Mouse (Mus musculus): ENCODE results near the gene Dock8. TPM values are rescaled to one million over a fixed set of nuclear protein-coding genes. Genes with fewer than 3 reads are reported as not detected.
A peak's percentile ranks its signal among the peaks of the same experiment; 100 is the strongest.
"Not testable (repeated sequence)": the region's sequence is repeated elsewhere in the genome, so short reads cannot be mapped to it uniquely, and the experiment has no call there.

Gene Dock8
- total RNA-seq, 2 experiments from 2014 or later, result 16.3 to 18.5 TPM

DNA sequence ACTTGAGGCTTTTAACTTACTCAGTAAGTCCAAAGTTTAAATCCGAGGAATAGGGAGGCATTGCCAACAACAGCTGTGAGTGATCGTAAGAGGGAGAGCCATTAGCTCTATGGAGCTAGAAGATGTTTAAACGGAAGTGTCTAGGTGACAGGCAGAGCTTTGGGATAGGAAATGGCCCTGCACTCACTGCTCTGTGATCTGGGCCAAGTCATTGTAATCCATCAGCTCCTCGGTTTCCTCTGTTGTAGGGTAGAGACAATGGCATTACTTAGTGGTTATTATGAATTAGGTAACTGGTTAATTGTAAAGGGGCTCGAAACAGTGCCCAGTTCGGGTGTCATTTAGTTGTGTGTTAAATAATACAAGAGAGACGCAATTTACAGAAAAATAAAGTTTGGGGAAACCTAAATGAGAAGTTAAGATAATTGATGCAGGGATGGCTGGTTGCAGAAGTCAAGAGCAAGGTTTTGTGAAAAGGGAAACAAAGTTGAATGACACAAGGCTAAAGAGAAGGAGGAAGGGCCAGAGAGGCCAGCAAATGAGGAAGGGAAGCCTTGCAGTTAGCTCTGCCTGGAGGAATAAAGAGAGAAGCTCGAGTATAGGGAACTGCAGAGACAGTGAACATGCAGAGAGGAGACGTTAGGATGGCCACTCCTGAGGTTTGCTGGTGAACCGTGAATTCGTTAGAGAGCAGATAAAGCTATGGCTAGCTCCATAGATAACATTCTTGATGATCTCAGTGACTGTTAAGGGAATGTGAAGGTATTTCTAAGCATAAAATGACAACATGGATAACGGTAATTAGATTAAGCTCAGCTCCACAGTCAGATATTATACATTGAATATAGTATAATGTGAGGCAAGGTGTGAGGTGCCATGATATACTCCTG, 2.3 kb upstream of the Dock8 start:
- intact Hi-C loops (cut with DNase I), result no loop called here
- DNase-seq, result no peak

DNA sequence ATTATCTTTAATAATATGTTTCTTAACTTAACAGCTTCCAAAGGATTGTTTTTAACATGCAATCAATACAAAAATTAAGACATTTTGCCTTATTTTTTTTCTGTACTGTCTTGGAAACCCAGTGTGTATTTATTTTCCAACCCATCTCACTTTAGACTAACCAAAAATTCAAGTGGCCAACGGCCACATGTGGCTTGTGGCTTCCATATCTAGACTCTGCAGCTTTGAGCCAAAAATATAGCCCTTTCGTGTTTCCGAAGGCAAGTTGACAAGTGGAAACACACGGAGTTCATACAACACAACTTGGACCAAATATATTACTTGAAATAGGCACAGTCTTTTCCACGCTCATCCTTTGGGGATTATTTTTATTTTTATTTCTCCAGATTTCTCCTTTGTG, 773 bp upstream of the Dock8 start:
- no peak for DNase-seq
- intact Hi-C loops (cut with DNase I), result loop anchor here (2.0 kb wide), 1 partner anchor 38 kb away; the partner anchor contains the start of gene Cbwd1

- intact Hi-C loops (cut with DNase I), result no loop called here
- DNase-seq, result no peak
These were observed 819 bp downstream of the Dock8 start for GRCm38 (mm10) chr19:25000153-25000552.

- no peak for DNase-seq
- intact Hi-C loops (cut with DNase I), result no loop called here
These were observed 2.7 kb downstream of the Dock8 start for GRCm38 (mm10) chr19:25002032-25002431.

DNA sequence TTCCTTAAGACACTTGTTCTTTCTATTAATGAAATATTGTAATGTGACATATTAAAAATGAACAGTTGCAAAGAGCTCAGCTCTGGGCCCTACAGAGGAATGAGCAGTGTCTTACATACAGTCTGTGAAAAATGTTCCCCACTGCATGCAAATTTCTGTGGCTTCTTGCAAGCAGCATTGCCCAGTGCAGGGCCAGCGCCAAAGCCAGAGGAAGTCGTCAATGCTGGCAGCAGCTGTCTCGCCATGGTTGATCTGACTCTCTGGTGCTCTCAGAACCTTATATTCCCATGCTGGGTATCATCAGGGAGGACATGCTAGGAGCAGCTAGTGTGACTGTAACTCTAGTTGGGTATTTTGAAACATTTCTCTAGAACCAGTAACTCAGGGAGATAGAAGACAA, 3.5 kb downstream of the Dock8 start:
- intact Hi-C loops (cut with DNase I), result no loop called here

GRCm38 (mm10) chr19:25003810-25004209, 4.5 kb downstream of the Dock8 start:
- DNase-seq, result no peak

More for the DNA sequence above, 3.5 kb downstream of the Dock8 start:
- no peak for DNase-seq

DNA sequence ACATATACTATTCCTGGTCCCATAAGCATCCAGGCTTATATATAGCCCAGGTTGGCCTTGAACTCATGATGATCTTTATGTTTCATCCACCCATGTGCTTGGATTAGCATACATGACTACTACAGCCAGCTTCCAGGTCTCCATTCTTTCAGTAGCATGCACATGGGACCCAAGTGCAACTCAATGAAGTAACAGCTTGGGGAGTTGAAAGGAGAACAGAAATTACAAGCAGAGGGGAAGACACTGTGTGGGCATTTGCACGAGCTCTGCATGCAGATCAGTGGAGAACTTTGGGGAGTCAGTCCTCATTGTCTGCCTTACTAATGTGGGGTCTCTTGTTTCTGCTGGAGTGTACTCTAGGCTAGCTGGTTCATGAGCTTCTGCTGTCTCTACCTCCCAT, 7.4 kb downstream of the Dock8 start:
- no peak for DNase-seq
- intact Hi-C loops (cut with DNase I), result no loop called here

More at GRCm38 (mm10) chr19:25003810-25004209, 4.5 kb downstream of the Dock8 start:
- intact Hi-C loops (cut with DNase I), result no loop called here

DNA sequence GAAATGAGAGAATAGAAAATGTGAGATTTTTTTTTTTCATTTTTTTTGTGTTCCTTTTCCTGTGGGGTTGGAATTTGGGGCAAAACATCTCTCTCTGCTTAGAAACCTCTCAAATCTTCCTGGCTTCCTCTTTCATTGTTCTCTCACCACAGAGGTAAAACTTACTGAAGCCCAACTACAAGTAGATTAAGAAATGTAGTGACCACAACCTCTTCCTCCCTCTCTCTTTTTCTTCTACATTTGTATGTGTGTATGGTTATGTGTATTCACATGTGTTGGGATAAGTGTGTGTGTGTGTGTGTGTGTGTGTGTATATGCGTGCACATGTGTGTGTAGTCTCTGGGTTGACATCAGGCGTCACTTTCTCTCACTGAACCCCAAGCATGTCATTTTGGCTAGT, 9.2 kb downstream of the Dock8 start:
- DNase-seq, result no peak
- intact Hi-C loops (cut with DNase I), result no loop called here

DNA sequence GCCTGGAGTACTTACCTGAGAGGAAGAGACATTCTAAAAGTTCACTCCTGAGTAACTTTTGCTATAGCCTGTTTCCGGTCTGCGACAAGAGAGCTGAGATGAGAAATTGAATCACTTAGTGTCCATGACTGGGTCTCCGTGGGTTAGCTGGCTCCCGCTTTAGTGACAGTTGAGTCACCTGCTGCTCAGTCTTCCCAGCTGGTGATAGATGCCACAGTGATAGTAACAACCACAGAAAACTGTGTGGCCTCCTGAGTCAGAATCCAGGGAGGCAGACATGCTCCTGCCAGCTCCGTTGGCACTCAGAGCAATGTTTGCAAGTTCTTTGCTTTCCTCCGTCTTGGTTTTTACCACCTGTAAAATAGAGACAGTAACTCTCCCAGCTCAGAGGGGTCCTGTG, 23.4 kb downstream of the Dock8 start:
- no peak for DNase-seq
- intact Hi-C loops (cut with DNase I), result no loop called here

DNA sequence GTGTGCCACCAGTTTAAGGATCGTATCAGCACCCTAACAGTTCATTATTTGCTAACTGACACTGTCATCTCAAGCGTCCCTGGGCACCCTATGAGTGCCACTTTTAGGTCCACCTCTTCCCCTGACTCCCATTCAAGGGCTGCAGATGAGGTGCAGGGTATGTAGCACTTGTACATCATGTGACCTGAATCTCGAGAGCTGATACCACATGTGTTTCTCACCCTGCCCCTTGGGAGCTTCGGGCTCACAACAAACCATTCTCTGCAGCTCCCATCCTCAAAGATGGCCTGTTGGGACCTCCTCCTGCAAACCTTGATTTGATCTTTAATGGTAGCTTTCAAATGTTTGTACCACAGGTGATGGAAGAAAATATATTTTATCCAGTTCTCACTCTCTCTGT, 32.4 kb downstream of the Dock8 start:
- no peak for DNase-seq
- intact Hi-C loops (cut with DNase I), result no loop called here

DNA sequence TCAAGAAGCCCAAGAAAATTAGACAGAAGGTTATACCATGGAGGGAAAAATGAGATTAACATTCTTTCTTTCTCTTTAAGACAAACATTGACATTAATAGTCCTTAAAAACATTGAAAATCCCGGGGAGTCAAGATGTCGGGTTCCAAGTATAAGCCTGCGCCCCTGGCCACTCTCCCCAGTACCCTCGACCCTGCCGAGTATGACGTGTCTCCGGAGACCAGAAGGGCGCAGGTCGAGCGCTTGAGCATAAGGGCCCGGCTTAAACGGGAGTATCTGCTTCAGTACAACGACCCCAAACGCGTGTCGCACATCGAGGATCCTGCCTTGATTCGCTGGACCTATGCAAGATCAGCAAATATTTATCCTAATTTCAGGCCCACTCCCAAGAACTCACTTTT, 33.7 kb downstream of the Dock8 start:
- intact Hi-C loops (cut with DNase I); DNase-seq: not testable (repeated sequence)

DNA sequence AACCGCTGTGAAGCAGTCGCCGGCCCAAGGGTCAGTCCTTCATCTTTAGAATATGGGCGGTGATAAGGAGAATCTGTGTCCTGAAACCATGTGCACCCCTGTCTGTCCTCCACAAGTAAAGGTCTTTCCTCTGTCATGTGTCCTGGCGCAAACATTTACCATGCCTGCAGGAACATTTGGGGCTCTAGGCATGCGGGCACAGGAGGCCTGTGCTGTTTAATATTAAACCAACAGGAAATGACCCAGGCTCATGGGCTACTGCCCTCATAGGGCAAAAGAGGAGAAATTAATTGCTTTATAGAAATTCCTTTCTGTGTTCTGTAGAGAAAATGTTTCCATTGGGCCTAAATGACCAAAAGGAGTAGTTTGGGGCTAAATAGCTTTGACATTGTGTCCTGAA, 36.5 kb downstream of the Dock8 start:
- DNase-seq, result no peak
- intact Hi-C loops (cut with DNase I), result no loop called here

GRCm38 (mm10) chr19:25036784-25037183, 37.5 kb downstream of the Dock8 start:
- intact Hi-C loops (cut with DNase I), result no loop called here
- no peak for DNase-seq

DNA sequence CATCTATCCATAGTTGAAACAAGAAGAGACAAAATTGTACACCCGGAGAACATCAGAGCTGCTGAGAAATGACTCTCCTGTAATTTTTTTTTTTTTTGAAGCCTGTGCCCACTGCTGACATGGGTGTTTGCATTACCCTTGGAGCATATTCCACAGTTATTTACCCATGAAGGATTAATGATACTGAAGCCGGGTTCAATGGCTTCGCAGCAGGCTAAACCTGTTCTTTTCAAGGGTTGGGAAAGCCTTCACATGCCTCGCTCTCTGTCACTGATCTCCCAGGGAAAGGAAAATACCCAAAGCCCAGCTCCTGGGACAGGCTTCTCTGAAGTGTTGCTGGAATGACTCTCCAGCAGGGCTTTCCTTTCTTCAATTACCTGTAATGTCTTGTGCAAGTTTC, 37.9 kb downstream of the Dock8 start:
- intact Hi-C loops (cut with DNase I), result no loop called here
- no peak for DNase-seq

DNA sequence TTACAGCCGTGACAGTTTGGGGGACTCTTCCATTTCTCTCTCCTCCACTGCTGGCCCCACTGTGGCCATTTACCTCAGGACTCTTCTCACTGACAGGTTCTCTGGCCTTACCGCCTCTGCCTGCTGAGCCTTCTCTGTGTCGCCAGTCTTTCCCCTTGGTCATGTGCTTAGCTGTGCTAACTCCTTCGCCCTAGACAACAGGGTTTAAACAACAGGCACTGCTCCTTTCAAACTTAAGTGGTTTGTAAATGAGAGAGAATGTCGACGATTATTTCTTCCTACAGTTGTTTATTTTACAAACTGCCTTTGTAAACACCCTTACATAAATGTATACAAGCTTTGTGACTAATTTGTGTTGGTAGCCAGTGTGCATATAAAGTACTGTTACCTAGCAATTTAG, 39.0 kb downstream of the Dock8 start:
- intact Hi-C loops (cut with DNase I), result no loop called here
- no peak for DNase-seq

- no peak for DNase-seq
- intact Hi-C loops (cut with DNase I), result no loop called here
These were observed 41.9 kb downstream of the Dock8 start for GRCm38 (mm10) chr19:25041209-25041608.

DNA sequence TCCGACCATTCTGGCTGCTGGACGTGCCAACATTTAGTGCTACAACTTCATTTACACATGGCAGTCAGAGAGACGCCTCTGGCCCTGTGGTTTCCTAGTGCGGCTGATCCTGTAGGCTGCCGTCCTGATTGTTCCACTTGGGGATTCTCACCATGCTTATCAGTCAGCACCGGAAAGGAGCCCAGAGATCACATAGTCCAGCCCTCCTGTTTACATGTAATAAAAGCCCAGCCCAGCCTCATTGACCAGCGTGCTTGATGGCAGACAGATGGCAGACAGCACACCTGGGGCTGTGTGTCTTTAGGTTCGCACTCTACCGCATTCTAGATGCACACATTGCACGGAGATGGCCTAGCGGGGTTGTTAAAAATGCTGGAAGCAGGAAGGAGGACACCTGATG, 43.6 kb downstream of the Dock8 start:
- DNase-seq, result no peak
- intact Hi-C loops (cut with DNase I), result no loop called here

DNA sequence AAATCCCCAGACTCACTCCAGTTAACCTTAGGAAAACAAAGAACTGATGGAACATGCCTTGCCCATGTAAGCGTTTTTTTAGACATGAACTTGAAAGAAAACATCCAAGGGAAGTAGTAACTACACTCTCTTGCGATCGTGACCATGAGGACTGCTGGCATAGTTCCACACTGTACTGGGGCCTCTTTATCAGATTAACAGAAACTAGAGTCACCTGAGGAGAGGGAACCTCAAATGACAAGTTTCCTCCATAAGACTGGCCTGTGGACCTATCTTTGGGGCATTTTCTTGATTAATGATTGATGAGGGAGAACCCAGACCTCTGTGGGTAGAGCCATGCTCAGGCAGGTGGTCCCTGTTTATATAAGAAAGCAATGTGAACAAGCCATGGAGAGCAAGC, 44.7 kb downstream of the Dock8 start:
- no peak for DNase-seq
- intact Hi-C loops (cut with DNase I), result no loop called here

GRCm38 (mm10) chr19:25052355-25052754, 53.0 kb downstream of the Dock8 start:
- peak in 1 of 2 experiments; percentile 13 for DNase-seq
- intact Hi-C loops (cut with DNase I), result no loop called here

- no peak for DNase-seq
- intact Hi-C loops (cut with DNase I), result no loop called here
These were observed 53.8 kb downstream of the Dock8 start for GRCm38 (mm10) chr19:25053152-25053551.

GRCm38 (mm10) chr19:25055025-25055424, 55.7 kb downstream of the Dock8 start:
- intact Hi-C loops (cut with DNase I), result no loop called here
- no peak for DNase-seq

- no peak for DNase-seq
- intact Hi-C loops (cut with DNase I), result no loop called here
These were observed 56.2 kb downstream of the Dock8 start for GRCm38 (mm10) chr19:25055559-25055958.

DNA sequence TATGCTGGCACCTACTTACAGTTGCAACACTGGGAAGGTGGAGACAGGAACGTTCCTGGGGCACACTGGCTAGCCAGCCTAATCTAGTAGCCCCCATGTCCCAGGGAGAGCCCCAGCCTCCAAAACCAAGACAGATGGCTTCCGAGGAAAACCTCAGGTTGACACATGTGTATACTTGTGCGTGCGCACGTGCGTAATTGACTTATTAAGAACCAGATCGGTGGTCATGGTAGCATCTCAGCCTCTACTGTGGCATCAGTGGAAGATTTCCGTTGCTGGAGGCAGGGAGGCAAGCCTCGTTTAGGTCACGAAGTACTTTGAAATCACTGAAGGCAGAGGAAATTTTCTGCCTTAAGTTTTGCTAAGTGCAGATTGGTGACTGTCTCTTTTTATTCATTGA, 56.9 kb downstream of the Dock8 start:
- DNase-seq, result no peak
- intact Hi-C loops (cut with DNase I), result no loop called here

Measured in heart, postnatal 10 days (tissue).